Mouse (Mus musculus) macrophage (primary cell): ENCODE results near the gene Gm4498. TPM values are rescaled to one million over a fixed set of nuclear protein-coding genes. Genes with fewer than 3 reads are reported as not detected.
"Not testable (repeated sequence)": the region's sequence is repeated elsewhere in the genome, so short reads cannot be mapped to it uniquely, and the experiment has no call there.

ENCODE experiments used
- H3K27ac ChIP-seq: fragments of 350-480 bp; formaldehyde crosslinking; 2 replicates; pipeline ENCODE4 v1.9.0; 2021
- H3K36me3 ChIP-seq: fragments of 350-480 bp; formaldehyde crosslinking; 2 replicates; pipeline ENCODE4 v1.9.0; 2021; ENCODE audit errors: inconsistent target
- H3K4me3 ChIP-seq: fragments of 350-480 bp; formaldehyde crosslinking; 2 replicates; pipeline ENCODE4 v1.9.0; 2021; ENCODE audit errors: inconsistent target
- H3K79me2 ChIP-seq: fragments of 350-480 bp; formaldehyde crosslinking; 2 replicates; pipeline ENCODE4 v1.9.0; 2021; ENCODE audit errors: inconsistent target
- WGBS: methylation state at CpG from one replicate; pipeline ENCODE4 v1.1.7; 2026; ENCODE audit warnings: inconsistent platforms; ENCODE audit not compliant: missing documents; 5-methylcytosine and 5-hydroxymethylcytosine counted together
- polyA plus RNA-seq: library from polyadenylated mRNA; stranded (reverse); fragments of 250-400 nt; gene quantifications from 3 replicates; pipeline ENCODE4 v1.2.4, GENCODE M21; 2018; ENCODE audit warnings: inconsistent platforms
- total RNA-seq, 78 experiments: library from RNA; depleted of rRNA; stranded (reverse); fragments of 250-400 nt; gene quantifications; 1 replicate in 9 of 78; 2 replicates in 24 of 78; 3 replicates in 43 of 78; 4 replicates in 2 of 78; pipeline ENCODE4 v1.2.4; 2018; ENCODE audit warnings: inconsistent platforms in 56 of 78

Gm4498 gene
- total RNA-seq (2018; cell fraction: chromatin; rRNA removed), result not detected
- not detected for total RNA-seq (2018; cell fraction: cytosol; rRNA removed)
- not detected for total RNA-seq (2018; cell fraction: nucleus; rRNA removed)
- polyA plus RNA-seq, result not detected in 3 replicates

DNA sequence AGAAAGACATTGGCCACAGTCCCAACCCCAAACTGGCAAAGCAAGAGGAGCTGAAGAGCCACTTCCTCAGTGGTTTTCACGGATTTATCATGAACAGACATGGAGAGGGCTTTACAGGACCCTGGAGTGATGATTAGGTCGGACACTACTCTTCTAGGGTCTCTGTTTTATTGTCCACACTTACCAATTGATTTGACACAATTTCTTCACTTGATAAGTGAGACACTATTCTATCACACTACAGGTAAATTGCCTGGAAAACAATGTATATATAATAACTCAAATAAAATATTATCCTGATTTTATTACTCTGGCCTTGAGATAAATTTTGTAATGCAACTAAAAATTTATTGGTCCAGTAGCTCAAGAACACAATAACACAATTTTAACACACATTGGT lies at the start of gene Gm4498:
TSS of gene Gm4498 (minus strand) at position 101 of the 400 bp plus-strand sequence.
- no CpG with 5 or more reads among the region's 2 CpGs for WGBS
- H3K36me3 ChIP-seq, result not testable (repeated sequence)

DNA sequence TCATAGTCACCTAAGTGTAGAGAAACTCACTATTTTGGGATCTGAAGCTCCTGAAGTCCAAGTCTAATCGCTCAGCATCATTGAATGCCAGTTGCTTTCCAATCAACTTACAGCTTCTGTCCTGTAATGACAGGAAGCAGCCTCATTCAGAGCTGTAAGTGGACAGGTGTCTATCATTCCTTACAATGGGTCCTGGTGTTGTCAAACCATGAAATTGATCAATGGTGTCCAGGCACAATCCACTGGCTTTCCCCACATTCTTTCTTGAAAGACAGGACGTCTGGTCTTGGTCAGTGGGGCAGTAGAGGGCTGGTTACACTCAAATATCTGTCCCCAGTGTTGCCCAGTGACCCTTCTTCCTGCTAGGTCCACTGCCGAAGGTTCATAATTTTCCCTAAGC lies 29.1 kb upstream of the Gm4498 start, which contains the start of gene Gm5890:
TSS of gene Gm5890 (minus strand) at position 101 of the 400 bp plus-strand sequence.
- H3K27ac ChIP-seq, H3K36me3 ChIP-seq, H3K4me3 ChIP-seq, H3K79me2 ChIP-seq: not testable (repeated sequence)
- WGBS, result no CpG with 5 or more reads among the region's 3 CpGs

More for the DNA sequence above, at the start of gene Gm4498:
- not testable (repeated sequence) for H3K79me2 ChIP-seq, H3K4me3 ChIP-seq, H3K27ac ChIP-seq

GRCm38 (mm10) chr7:20205507-20205906 lies 28.1 kb downstream of the Gm4498 start, which contains the start of gene Gm6164:
Gm6164 (minus strand) TSS chr7:20205607.
- not testable (repeated sequence) for H3K27ac ChIP-seq, H3K36me3 ChIP-seq, H3K79me2 ChIP-seq, H3K4me3 ChIP-seq
- no CpG with 5 or more reads among the region's 2 CpGs for WGBS

- WGBS, result no CpG with 5 or more reads among the region's 3 CpGs
- H3K79me2 ChIP-seq, H3K4me3 ChIP-seq, H3K27ac ChIP-seq, H3K36me3 ChIP-seq: not testable (repeated sequence)
Observed at GRCm38 (mm10) chr7:20193410-20193809, 40.2 kb downstream of the Gm4498 start, which contains the start of gene Vmn1r95. Vmn1r95 (plus strand) TSS chr7:20193710.

Other genes with a start within 250 kb of the Gm4498 start
- gene Nlrp9b, start 242.4 kb downstream of the Gm4498 start, polyA plus RNA-seq, result not detected in 3 replicates
- not detected in 3 replicates for gene Vmn1r91, start 134.1 kb downstream of the Gm4498 start, polyA plus RNA-seq
- gene Gm16442, start 111.2 kb downstream of the Gm4498 start, polyA plus RNA-seq, result not detected in 3 replicates
- not detected in 3 replicates for gene Vmn1r93, start 94.7 kb downstream of the Gm4498 start, polyA plus RNA-seq
- not detected in 3 replicates for gene Vmn1r94, start 65.5 kb downstream of the Gm4498 start, polyA plus RNA-seq
- not detected in 3 replicates for gene Vmn1r95, start 40.1 kb downstream of the Gm4498 start, polyA plus RNA-seq
- not detected in 3 replicates for gene Gm6164, start 28.2 kb downstream of the Gm4498 start, polyA plus RNA-seq
- not detected in 3 replicates for gene Gm5890, start 29.0 kb upstream of the Gm4498 start, polyA plus RNA-seq
- gene Gm4133, start 100.2 kb upstream of the Gm4498 start, polyA plus RNA-seq, result not detected in 3 replicates
- gene Gm5728, start 141.6 kb upstream of the Gm4498 start, polyA plus RNA-seq, result not detected in 3 replicates
- gene Vmn1r100, start 184.1 kb upstream of the Gm4498 start, polyA plus RNA-seq, result not detected in 3 replicates
- gene Vmn1r101, start 208.8 kb upstream of the Gm4498 start, polyA plus RNA-seq, result not detected in 3 replicates
- not detected in 3 replicates for gene Gm10670, start 241.1 kb upstream of the Gm4498 start, polyA plus RNA-seq